Mouse (Mus musculus) mesoderm, embryonic 11.5 days (tissue): ENCODE measurements at regions not wholly inside any gene's neighbourhood (a gene's known extent, or its start where the extent isn't known, plus 50 kb on each side); places are given as distances from the start of the nearest gene placed in this dataset.

Experiments used
- DNase-seq: peaks from one replicate; pipeline ENCODE4 v3.0.0-alpha.2; 2012; ENCODE audit warnings: low read depth, low spot score

DNA sequence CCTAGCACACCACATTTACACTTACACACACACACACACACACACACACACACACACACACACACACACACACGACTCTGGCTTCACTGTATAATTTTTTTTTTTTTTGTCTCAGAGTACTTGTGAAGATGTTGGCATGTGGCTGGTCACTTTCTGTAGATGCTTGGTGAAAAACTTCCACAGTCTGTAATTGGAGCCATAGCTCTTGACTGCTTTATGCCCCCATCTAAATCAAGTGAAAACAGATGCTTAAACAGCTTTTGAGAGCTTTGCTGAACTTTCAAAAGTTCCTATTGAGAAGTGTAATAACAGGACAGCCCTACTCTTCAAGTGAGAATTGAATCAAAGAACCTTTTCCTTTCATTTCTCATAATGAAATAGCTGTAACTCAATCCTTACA lies 317.7 kb downstream of the Gm21750 start:
- DNase-seq: peak; percentile 16

DNA sequence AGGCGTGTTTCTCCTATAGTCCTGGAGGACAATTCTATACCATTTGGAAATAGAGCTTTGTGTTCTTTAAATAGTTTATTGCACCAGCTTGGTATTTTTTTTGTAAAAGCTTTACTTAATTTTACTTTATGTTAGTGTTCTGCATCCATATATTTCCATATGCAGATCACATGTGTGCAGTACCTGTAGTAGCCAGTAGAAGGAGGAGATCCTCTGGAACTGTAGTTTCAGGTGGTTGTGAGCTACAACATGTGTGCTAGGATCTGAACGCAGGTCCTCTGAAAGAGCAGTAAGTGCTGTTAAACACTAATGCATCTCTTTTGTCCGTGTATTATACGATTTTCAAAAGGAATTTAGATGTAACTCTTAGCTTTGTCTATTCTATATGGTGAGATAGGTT lies 335.2 kb downstream of the Gm21750 start:
- DNase-seq: no peak

DNA sequence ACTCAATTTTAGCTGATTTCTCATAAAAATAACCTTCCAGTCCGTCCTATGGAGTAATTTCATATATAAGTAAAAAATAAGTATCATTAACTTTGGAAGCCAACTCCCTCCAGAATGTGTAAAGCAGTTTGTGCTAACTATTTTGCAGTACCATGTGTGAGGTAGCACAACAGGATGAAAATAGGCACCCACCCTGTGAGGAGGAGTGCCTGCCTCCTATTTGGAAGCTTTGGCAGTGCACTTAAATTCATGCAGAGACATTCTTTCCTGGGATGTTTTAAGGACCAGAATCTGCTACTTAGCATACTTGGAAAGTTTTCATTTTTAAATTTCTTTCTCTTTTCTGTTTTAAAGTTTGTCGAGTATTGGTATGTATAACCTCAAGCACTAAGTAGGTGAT lies 336.8 kb downstream of the Gm21750 start:
- DNase-seq: no peak

DNA sequence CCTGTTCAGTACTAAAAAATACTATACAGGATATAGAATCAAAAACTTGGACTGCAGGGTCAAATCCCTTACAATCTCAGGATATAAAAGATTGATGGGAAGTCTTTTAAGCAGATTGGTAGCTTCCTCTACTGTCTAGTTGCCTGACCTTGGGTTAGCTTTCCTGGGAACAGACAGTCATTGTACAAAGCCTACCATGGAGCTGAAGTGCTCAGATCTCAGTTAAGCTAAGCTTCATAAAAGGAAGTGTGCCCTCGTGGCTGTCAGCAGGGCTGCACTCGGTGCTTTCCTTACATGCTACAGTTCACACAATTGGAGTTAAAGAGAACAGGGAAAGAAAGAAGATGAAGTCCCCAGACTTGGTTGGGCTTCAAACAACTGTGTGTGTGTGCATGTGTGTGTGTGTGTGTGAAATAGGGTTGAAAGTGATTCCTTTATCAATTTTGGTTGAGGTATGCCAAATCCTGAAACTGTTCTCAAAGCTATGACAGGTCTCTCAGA lies 338.4 kb downstream of the Gm21750 start:
- DNase-seq: no peak

DNA sequence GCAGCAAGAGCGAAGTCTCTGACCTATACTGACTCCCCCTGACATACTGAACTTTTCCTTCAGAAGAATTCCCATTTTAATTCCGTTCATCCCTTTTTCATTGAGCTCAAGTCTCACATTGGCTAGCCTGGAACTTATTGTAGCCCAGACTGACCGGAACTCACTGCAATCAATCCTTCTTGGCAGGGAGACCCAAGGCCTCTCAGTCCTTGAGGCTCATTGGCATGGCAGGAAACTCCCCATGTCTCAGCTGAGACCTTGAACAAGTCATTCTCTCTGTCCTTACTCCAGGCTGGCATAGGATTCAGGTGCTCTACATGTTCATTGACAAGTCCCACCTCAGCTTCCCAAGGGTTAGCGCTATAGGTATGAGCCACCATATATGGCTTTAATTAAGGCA lies 345.9 kb downstream of the Gm21750 start:
- DNase-seq: no peak

DNA sequence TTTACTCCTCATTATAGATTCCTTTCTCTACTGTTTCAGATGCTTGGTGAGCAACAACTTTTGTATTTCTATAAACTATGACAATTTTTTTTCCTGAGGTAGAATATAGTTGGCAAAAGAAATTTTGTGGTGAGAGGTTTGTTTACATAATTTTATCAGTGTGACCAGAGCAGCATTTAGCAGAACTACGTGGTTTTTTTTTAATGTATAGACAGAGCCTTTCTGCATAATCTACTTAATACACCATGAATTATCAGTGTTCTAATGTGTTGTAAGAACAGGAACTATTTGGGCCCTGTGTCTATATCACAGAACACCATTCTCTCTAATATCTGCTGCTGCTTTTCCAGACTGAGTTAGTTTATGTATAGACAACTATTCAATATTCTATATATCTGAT lies 350.5 kb downstream of the Gm21750 start:
- DNase-seq: no peak

DNA sequence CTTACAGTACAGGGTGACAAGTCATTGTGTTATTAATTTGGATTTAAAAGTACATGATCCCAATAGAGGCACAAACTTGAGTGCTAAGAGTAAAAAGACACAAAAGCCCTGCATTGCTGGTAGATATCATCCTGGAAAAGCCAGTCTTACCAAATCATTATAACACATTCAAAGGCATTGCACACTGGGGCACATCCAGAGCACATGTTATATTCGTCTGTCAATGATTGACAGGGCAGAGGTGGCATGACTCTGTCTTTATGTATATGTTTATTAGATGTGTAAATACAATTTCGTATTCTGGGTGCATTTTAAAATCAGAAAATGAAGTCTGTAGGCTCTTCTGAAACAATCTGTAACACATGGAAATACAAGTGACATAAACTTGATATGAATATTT lies 358.4 kb downstream of the Gm21750 start:
- no peak for DNase-seq

DNA sequence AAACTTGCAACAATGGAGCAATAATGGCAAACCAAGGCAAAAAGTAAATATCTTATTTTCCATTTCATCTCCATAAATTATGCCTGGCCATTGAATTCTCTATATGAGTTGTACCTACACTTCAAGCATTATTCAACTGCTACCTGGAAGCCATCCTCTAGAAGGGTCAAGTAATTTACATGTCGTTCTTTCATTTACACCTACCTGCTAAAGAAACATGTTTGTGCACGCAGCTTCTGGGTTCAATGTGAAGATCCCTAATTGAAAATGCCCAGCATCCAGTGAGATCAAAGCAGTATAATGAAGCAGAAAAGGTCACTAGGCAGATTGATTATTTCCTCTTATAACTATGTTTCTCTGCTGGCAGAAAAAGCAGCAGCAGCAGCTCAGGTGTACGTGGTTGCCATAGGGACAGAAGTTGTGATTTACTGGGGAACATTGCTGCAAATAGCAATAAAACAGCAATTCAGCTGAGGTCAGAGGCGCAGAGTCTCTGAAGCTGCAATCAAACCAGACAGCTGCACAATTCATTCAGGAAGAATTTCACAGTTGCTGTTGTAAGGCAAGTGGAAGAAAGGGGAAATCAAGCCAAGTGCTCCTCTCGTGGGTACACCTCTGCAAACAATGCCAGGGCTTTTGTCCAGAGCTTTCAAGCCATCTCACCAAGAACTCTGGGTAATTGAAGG lies 386.1 kb downstream of the Gm21750 start:
- DNase-seq: peak; percentile 50

DNA sequence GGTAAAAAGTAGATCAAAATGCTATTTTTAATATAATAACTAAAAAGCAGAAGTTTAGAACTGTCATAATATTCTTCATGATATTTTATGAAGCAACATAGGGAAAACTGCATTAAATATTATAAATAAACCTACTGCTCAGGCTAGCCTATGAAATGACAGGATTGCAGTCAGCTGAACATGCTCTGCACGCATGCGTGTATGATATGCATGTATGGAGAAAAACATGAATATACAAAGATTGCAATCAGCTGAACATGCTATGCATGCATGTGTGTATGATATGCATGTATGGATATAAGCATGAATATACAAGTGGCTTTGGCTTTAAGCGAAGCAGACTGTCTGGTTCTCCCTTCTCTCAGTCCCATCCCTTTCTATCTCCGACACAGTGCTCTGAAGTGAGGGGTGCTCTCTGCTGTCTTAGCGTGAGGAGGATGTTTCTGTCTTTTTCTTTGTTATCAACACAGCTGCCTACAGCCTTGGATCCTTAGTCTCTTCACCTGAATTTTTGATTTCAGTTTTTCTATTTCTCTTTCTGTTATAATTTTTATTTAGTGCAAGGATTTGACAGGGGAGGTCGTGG lies 386.8 kb downstream of the Gm21750 start:
- no peak for DNase-seq

DNA sequence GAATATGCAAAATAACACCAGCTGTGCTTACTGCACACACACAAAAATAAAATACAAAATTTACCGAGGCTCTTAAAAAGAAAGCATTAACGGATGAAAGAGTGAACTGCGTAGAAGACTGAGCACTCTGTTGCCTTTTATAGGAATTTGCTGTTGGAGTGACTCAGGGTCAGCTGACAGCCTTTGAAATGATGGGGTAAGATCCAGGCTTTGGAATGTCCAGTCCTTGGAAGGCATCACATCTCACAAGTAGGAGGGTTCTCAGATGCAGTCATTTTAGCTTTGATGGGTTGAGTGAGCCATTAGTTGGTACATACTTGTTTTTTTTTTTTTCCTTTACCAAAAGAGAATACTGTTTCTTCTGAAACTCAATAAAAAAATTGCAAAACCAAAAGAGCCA lies 387.4 kb downstream of the Gm21750 start:
- no peak for DNase-seq

DNA sequence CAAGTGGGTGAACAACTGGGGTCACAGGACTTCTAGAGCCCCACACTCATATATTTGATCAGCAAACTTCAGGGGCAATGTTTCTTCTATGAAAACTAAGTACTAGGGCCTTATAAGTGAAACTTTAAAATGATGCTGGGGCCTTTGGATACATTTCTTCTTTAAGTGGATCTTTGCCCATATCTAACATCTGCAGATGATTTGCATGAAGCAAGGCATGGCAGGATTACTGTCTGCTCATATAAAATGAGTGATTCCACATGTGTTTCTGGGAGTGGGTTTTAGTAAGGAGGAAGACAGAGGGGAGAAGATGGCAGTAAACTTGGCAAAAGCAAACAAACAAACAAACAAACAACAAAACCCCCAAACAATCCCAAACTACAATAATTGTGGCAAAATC lies 405.0 kb downstream of the Gm21750 start:
- DNase-seq: no peak

DNA sequence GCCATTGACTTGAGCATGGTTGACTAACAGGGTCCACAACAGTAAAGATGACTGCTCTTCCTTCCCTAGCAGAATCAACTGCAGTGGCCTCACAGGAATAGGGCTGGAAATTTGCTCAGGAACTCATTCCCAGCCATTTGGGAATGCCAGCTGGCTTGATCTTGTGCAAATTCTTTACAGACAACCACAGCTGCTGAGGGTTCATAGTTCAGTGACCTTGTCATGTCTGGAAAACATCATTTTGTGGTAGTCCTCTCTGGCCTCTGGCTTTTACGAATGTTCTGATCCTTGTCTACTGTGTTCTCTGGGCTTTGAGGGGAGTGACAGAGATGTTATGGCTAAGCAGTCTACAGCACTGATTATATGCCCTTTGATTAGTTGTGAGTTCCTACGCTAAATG lies 432.0 kb downstream of the Gm21750 start:
- DNase-seq: peak; percentile 42

DNA sequence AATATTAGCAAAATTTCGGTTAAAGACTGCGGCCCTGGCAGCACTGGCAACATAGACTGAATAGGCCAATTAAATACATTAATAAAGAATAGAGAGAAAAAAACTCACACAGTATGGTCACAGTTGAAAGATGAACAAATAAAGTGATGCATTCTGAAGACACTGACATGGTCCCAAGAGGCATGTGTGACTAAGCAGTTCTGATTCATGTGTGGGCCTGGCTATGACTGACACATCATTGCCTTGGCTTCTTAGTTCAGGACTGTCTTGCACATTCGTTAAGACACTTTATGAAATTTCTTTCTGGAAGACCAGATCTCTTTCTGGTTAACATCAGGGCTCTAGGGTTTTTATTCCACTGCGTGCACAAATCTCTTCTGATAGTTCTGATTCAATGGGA lies 438.7 kb downstream of the Gm21750 start:
- no peak for DNase-seq

DNA sequence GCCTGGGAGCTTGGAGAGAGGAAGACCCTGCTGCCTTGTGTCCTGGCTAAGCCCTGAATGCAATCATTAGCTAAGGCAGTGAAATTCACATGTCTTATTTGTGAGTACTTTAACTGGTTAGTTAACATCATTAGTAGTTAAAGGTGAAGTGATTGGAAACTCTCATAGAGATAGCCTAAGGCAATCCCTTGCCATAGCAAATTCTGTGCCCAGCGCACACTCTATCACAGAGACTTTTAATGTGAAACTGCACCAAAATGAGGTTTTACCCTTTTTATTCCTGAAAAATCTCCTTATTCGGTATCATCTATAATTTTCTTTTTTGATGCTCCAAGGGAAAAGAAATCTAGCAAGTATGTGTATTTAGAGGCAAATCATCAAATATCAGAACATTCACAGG lies 451.6 kb downstream of the Gm21750 start:
- no peak for DNase-seq

DNA sequence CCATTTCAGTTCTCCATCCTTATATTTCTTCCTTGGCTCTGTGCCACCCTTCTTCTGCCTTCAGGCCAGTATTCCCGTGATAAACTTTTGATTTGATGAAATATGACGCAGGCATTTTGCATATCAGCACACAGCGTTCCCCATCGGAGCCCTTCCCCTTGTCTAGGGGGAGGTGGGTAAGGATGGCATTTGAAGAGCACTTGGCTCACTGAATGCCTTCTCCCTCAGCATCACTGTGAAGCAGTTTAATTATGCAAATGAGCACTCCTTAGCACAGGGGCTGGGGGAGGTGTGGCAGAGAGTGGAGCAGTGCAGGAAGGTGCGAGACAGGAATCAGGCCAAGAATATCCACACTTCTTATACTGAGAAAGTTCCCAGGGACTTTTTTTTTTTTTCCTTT lies 452.1 kb downstream of the Gm21750 start:
- no peak for DNase-seq

DNA sequence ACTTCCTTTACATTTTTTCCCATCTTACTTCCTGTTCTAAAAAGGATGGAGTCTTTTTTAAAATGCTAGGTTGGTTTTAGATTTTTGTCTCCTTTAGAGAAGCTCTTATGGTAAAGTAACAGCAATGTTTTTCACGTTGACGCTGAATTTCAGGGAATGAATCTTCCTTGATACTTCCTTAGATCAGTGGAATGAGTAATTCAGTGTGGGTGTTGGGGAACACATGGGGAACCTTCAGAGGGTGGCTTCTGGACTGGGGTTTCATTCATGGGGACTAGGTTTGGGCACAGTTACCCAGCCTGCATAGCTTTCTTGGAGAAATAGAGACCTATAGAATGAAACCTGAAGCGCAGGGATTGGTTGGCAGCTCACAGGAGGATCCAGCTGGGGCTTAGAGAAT lies 452.5 kb downstream of the Gm21750 start:
- DNase-seq: no peak

DNA sequence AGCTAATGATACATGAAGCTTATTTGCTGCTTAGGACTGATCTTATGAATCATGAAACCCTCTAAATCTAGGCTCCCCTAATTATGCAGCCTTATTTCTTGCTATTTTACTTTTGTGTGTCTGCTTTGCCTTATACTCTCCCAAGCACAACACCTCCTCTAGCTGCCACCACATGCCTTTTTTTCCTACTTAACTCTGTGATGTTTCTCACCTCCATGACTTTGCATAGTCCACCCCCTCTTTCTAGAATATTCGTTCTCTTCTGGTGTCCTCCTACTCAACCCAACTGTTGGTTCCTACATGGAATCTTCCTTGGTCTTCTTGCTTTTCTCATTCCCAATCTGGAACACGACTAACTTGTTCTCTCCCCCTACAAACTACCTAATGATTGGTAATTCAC lies 456.7 kb downstream of the Gm21750 start:
- DNase-seq: no peak

DNA sequence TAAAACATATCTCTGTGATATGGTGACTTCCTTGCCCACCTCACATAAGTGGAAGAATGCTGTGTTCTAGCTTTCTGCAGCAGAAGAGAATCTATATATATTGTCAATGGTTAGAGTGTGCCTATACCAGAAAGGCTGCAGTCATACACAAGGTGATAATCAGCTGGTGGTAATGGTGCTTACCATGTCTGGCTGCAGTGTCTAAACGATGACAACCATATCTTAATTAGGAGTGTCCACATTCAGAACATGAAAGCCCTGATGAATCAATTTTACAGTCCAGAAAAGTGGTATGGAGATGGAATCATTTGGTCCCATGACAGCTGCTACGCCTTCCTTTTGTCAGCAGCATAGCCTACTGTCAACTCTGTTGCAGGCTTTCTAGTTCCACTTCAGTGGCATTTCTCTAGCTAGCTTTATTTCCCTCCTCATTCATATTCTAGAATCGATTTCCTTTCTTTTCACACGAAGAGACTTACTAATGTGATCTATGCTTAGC lies 484.2 kb downstream of the Gm21750 start:
- no peak for DNase-seq

DNA sequence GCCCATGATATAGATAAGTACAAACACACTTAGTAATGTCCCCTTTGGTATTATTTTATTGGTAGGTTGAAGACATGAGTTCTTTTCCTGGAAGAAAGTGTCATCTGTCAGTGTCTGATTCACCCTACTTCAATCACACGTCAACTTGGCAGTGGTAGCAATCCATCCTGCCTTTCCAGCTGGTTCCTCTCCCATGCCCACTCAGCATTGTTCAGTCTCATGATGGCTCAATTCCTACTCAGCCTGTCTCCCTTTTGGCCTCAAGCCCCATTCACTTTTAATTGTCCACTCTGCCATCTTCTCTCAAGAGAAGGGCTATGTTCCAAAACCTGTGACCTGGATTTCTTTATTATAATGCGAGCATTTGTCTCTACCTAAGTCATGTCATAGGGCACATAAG lies 474.4 kb upstream of the Htr2a start:
- DNase-seq: no peak

DNA sequence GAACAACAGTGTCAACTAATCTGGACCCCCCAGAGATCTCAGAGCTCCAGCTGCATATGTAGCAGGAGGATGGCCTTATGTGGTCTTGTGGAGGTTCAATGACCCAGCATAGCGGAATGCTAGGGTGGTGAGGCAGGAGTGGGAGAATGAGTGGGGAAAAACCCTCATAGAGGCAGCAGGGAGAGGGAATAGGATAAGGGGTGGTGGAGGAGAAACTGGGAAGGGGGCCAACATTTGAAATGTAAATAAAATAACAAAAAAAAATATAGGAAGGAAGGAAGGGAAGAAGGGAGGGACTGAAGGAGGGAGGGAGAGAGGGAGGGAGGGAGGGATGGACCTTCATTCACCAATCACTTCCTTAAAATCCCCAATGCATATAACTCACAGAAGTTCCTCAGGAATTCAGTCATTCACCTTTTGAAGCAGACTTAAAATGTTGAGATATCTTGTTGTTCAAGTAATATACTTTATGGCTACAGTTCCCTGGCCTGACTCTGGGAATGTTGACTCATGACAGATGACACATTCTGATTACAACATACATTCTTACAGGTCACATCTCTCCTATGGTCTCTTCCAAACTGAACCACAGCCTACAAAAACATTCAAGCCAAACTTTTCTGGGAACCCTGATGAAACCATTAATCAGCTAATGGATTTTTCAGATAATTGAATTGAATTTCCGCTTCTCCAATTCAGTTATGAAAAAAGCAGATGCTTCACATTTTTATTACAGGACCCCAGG lies 471.3 kb upstream of the Htr2a start:
- DNase-seq: no peak

DNA sequence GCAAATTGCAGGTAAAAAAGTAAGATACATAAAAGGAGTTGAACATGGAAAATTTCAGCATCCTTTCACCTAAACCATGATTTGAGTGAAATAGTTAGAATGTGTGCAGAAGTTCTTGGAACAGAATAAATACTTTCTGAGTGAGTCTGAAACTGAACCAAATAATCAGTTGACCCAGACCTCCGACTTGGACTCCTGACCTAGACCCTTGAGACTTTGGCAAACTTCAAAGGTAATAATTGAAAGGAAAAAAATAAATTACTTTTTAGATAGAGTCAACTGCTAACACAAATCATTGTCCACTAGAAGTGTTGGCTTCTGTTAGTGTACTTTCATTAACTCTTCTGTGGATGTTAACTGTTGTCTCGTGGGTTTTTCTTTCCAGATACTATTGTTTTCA lies 460.6 kb upstream of the Htr2a start:
- no peak for DNase-seq

DNA sequence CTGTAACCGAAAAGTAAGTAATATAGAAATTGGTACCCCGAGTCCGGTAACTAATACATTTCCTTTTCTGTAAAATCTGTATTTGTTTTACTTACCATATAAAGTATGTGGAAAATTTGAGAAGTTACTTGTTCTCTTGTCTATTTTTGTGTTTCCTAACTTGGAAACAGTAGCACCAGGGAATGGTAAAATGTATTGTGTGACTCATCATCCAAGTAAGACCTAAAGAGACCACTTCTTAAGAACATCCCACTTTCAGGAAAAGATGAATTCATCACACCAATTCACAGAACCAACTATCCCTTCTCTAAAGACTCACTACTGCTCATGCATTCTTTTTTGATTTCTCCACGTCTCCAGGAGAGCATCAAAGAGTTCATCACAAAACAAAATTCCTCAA lies 457.6 kb upstream of the Htr2a start:
- no peak for DNase-seq

DNA sequence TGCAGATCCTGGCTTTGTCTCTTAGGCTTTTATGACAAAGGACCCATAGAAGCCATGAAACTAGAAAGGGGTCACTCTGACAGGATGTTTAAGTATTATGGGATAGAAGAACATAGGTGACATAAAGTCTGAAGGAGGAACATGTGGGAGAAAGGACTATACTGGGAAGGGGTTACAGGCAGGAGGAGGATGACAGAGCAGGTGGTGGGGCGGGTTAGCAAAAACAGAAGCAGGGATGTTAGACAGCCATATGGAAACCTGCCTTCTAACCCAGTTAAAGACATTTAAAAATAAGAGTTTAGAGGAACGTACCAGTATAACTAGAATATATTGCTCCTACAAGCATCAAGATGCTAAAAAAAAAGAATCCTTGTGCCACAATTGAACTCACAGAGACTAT lies 438.9 kb upstream of the Htr2a start:
- DNase-seq: no peak
